Mouse (Mus musculus): ENCODE results near the gene Rbfox3.

- TF ChIP-seq GATA1 (IDR thresholded peaks at IDR 0.05; ENCODE audit: borderline replicate concordance, low read length) (no peak), FLI1 (IDR thresholded peaks at IDR 0.05; ENCODE audit: low read length) (no peak)
Measured at GRCm38 (mm10) chr11:118609236-118610000, 302.0 kb downstream of the Rbfox3 start.
